Mouse (Mus musculus): ENCODE results near the gene Rab5if.

DNA sequence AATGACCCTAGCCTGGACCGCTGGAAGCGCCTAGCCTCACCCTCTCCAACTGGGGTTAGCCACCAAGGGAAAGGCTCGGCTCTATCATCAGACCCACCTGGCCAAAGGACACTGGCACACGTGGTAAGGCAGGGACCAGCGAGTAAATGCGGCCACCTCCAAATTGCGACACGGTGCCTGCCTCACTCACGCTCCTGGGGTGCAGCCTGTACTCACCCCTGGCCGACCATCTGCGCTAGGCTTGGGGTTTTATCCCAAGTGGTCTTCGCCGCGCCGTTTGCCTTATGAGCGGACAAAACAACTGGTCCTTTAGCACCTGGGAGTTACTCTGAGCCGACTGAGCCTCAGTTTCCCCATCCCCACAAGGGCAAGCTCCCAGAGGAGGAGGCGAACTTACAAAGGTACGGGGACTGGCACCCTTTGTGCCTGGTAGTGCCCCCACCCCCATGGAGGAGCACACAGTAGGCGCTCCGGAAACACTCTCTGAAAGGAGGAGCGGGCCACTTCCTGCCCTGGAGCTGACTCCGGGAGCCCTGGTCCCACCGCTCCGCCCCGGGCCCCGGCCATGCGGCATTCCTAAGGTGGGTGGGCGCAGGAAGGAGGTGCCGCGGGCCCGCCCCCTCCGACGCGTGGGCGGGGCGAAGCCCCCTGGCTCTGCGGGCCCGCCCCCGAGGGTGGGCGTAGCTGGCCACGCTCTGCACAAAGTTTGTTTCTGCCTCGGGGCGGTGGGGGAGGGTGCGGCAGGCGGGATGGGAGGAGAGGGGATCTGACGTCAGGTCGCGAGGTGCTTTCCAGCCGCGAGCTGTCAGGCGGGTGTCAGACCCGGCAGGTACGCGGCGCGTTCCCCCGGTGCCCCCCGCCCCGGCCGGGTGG lies 23.4 kb upstream of the Rab5if start, which contains the start of gene Tgif2:
- no peak for TF ChIP-seq CTCF (IDR thresholded peaks at IDR 0.05; ENCODE audit: low read depth)
- no peak for TF ChIP-seq EP300 (IDR thresholded peaks at IDR 0.05; ENCODE audit: low read depth)
